Mouse (Mus musculus) layer of hippocampus, adult 2 months (tissue): ENCODE measurements around the gene Bri3bp. TPM values are rescaled to one million over a fixed set of nuclear protein-coding genes. Genes with fewer than 3 reads are reported as not detected.
A peak's percentile ranks its signal among the peaks of the same experiment; 100 is the strongest.
"Not testable (repeated sequence)": the region's sequence is repeated elsewhere in the genome, so short reads cannot be mapped to it uniquely, and the experiment has no call there.

Experiments used
- DNase-seq, 2 experiments: peaks; one replicate each; pipeline ENCODE4 v3.0.0; 2022; ENCODE audit warnings: low spot score in 2 of 2
- H3K27ac ChIP-seq: fragments of 200-600 bp; 2 replicates; pipeline ENCODE4 v1.8.1; 2022
- H3K4me3 ChIP-seq: fragments of 200-600 bp; 2 replicates; pipeline ENCODE4 v1.8.1; 2022; ENCODE audit warnings: mild to moderate bottlenecking
- CTCF ChIP-seq: fragments of 200-600 bp; conservative IDR thresholded peaks from 2 replicates; pipeline ENCODE4 v1.8.1; 2022; ENCODE audit warnings: antibody characterized with exemption, mild to moderate bottlenecking, moderate library complexity
- total RNA-seq, 2 experiments: library from RNA; stranded (reverse); gene quantifications; 2 replicates each; pipeline ENCODE4 v1.2.3; 2021

Bri3bp gene
- total RNA-seq, 2 experiments from 2014 or later, result 93.2 to 107 TPM

DNA sequence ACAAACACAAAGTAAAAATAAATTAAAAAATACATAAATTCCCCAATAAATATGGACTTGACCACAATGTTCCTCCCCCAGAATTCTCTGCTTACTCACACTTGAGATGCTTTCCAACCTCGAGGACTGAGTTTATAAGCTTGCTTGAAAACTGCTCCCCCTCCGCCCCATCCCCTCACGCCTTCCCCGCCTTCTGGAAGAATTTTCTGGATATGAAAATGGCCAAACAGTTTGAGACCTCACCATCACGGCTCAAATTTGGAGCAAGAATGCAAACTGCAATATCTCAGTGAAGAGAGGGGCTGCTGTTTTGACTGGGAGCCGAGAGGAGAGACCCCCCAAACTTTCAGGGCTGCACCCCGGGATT lies 36.8 kb upstream of the Bri3bp start:
- H3K27ac ChIP-seq, result peak overlapping the region; percentile 94
- H3K4me3 ChIP-seq, result peak overlapping the region; percentile 86
- no peak for DNase-seq
- TF ChIP-seq CTCF, result no peak

DNA sequence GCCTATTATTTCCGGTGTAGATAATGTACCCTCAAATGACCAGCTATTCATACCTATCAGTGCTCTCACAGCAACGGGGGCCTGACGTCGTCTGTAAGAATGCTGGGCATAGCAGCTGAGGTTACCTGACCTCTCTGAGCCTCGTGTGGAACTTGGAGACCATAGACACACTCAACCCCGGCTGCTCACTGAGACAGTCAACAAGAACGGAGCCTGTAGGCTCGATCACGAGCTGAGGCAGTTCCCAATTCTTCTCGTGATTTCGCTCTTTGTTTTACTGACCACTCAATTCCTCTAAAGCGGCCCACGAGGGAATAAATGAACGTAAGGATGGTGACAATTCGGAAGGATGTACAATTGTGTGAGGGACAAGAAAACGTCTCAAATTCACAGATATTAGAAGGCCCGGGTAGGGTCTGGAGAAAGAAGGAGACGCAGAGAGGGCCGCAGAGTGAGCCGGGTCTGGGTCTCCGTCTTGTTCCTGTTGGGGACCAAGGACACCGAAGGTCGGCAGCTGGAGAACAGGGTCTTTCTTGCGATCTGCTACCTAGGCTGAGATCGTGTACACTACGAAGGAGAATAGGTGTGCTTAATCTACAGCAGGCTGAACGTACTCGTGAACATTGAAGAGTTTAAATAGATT lies 36.3 kb upstream of the Bri3bp start:
- TF ChIP-seq CTCF, result no peak

DNA sequence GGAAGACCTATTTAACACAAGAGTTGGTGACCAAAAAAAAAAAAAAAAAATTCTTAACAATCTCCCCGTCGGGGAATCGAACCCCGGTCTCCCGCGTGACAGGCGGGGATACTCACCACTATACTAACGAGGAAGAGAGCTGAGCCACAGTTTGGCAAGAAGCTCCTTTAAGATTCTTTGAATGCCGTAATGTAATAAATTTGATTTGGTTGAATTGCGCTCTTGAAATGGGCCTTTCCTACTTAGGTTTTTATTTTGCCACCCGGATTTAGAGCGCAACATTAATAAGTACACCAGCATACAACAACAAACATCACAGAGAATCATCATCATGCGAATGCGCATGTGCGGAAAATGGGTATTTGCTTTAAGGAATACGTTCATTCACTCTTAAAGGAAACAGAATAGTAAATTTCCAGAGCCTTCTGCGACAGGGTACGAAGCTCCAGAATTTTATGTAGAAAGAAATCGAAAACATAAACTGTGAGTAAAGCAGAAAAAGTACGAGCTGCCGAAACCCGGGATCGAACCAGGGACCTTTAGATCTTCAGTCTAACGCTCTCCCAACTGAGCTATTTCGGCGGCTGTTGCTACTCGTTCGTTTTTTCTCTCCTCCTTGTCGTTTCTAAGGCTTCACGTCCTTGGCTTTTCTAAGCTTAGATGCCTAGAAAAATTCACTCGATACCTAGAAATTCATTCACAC lies 35.7 kb upstream of the Bri3bp start:
- Histone ChIP-seq H3K4me3 (peak overlapping the region; percentile 86), H3K27ac (peak overlapping the region; percentile 94)
- TF ChIP-seq CTCF, result no peak
- peak; percentile 85 to 90 for DNase-seq

More for the DNA sequence above, 36.3 kb upstream of the Bri3bp start:
- DNase-seq, result peak; percentile 40 to 59
- peak overlapping the region; percentile 86 for H3K4me3 ChIP-seq
- peak overlapping the region; percentile 94 for H3K27ac ChIP-seq

DNA sequence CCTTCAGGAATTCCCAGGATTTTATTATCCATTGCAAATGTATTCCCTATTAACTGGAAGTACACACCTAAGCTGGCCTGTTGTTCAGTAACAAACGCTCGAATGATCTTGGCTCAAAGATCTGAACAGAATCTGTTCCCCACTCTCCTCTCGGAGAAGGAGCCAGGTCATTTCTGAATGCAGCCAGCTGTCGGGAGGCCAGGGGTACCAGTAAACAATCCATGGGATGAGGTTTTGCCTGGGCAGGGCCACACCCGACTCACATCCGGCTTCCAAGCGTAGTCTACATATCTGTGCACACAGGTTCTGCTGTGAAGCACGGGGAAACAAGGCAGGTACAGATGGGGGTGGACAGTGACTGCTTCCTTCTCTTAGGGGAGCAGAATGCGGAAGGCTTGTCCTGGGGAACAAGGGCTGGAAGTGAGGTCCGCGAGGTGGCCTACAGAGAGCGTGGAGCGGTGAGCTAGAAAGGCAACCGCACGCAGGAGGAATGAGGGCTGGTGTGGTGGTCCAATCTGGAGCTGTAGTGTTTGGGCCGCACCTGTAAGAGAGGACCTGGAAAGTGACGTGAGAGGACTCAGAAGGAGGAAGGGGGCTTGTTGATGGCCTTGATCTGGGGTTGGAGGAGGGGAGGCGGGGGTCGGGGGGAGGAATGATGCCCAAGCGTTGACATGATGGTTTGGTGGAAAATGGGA lies 34.9 kb upstream of the Bri3bp start:
- peak overlapping the region; percentile 86 for H3K4me3 ChIP-seq
- peak overlapping the region; percentile 94 for H3K27ac ChIP-seq
- DNase-seq, result peak in 1 of 2 experiments; percentile 51
- no peak for TF ChIP-seq CTCF

DNA sequence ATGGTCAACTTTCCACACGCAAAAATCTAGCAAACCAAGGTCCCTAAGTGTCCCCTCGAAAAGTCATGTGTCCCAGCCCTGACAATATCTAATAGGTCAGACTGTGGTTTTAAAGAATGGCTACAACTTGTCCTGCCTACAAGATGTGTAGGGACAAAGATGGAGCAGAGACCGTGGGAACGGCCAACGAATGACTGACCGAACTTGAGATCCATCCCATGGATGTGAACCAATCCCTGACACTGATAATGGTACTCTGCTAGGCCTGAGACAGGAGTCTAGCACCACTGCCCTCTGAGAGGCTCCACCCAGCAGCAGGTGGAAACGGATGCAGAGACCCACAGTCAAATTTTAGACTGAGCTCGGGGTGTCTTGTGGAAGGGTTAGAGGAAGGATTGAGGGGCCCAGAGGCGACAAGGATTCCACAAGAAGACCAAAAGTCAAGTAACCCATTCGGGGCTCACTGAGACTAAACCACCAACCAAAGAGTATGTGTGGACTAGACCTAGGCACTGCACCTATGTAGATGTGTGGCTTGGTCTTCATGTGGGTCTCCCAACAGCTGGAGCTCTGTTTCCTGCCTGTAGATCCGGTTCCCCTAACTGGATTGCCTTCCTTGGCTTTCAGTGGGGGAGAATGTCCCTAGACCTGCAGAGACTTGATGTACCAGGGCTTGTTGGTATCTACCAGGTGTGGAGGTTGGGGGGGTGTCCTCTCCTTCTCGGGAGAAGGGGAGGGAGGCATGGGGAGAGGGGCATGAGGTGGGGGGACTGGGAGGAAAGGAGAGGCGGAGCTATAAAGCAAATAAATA lies 34.1 kb upstream of the Bri3bp start:
- peak overlapping the region; percentile 94 for H3K27ac ChIP-seq
- no peak for TF ChIP-seq CTCF

DNA sequence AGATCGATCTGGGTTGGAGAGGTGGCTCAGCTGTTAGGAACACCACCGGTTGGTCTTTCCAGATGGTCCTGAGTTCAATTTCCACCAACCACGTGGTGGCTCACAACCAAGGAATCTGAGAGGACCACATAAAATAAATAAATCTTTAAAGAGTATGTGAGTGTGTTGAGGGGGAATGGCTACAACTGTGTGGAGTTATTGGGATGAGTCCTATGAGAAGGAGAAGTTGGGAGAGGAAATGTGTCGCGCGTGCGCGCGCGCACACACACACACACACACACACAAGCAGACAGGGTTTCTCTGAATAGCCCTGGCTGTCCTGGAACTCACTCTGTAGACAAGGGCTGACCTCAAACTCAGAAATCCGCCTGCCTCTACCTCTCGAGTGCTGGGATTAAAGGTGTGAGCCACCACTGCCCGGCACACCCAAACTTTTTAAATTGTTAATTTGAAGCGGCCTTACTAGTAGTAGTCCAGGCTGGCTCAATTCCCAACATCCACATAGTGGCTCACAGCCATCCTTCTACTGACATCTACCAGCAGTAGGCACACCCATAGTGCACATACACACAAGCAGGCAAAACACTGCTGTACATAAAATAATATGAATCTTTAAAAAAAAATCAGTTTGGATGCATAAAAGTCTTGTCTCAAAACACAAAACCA lies 33.3 kb upstream of the Bri3bp start:
- H3K4me3 ChIP-seq, result no peak overlapping the region
- no peak overlapping the region for H3K27ac ChIP-seq
- TF ChIP-seq CTCF, result no peak
- no peak for DNase-seq

More for the DNA sequence above, 34.1 kb upstream of the Bri3bp start:
- no peak for DNase-seq
- peak overlapping the region; percentile 86 for H3K4me3 ChIP-seq

DNA sequence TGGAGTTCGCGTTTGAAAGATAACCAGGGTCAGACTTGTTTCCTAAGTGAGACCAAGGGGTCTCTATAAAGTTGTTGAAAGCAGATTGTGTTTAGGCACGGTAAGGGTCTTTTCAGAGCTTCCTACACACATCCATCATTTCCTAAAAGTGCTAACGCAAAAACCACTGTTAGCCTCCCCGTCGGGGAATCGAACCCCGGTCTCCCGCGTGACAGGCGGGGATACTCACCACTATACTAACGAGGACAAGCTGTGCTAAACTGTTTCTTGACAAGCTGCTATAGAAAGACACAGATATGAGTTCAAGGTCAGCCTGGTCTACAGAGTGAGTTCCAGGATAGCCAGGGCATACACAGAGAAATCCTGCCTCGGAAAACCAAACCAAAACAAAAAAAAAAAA lies 32.5 kb upstream of the Bri3bp start:
- peak; percentile 87 to 93 for DNase-seq
- H3K4me3 ChIP-seq, result peak overlapping the region; percentile 58
- TF ChIP-seq CTCF, result no peak
- peak overlapping the region; percentile 89 for H3K27ac ChIP-seq

DNA sequence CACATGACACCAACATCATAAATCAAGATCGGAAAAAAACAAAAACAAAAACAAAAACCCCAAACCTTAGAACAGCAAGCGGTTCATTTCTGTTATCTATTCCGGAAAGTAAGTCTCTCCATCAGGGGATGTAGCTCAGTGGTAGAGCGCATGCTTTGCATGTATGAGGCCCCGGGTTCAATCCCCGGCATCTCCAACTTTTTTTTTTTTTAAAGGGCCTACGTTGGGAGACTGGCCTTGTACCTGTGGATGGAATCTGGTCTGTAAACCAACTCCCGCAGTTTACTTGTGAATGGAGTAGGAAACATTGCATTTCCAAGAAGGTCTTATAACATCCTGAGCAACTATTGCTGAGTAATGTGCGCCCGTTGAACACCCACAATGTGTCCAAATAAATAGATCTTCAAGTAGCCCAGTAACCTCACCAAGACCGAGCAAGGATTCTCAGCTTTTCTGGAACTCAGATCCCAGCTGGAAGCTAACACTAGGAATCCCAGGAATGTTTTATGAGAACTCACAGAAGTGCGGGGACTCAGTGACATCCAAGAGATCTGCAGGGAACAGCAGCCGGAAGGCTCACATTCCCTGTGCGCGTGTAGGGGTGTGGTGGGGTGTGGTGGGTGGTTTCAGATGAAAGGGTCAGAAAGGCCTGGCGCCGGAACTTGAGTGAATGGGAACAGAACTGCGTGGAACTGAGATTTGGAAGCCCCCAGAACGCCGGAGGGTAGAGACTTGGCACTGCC lies 31.8 kb upstream of the Bri3bp start:
- Histone ChIP-seq H3K4me3 (peak overlapping the region; percentile 58), H3K27ac (peak overlapping the region; percentile 89)
- no peak for TF ChIP-seq CTCF
- DNase-seq, result peak in 1 of 2 experiments; percentile 55

DNA sequence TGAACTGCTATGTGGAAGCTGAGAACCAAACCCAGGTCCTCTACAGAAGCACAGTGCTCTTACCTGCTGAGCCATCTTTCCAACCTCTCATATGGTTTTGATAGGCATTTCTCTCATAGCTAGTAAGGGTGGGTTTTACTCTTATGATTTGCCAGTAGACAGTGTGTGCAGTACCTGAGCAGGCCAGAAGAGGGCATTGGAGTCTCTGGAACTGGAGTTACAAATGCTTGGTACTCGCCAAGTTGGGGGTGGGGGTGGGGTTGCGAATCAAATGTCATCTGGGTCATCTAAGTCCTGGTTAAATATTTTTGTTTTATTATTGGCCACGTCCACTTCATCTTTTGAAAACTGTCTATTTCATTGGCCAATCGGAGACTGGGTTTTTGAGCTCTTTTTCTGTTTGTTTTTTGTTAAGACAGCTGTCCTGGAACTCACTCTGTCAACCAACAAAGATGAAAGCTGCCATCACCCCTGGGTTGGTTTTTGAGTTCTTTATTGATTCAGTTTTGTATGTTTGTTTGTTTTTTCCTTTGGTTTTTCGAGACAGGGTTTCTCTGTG lies 29.3 kb upstream of the Bri3bp start:
- Histone ChIP-seq H3K4me3 (no peak overlapping the region), H3K27ac (no peak overlapping the region)
- peak; percentile 78 for TF ChIP-seq CTCF
- DNase-seq, result peak in 1 of 2 experiments; percentile 82

DNA sequence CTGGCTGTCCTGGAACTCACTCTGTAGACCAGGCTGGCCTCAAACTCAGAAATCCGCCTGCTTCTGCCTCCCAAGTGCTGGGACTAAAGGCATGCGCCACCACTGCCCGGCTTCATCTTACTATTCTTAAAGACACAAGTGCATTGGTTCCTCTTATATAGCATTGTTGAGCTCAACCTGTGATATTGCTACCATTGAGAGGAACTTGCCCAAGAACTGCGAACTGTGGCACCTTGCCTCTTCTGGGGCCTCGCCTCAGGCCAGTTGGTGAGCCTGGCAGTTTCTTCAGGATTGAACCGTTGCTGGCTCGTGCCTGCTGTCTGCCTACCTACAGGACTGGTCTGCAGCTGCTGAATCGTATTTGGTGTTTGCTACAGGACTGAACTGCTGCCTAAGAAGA lies 28.8 kb upstream of the Bri3bp start:
- not testable (repeated sequence) for H3K4me3 ChIP-seq, DNase-seq, H3K27ac ChIP-seq

DNA sequence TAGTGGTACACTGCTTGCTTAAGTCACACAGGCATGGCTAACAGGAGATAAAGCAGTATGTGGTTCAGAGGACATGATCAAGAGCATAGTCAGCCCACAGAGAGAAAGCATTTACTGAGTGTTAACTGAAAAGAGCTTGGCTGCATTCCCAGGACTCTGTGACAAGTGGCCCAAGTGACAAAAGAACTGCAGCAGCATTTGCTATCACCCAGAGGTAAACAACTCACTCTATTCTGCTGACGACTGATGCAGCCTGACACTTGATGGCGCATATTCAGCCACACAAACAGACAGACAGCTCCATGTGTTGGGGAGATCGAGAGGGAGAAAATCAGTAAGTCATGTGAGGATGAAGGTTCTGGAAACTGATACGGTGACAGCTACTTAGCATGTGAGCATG lies 27.6 kb upstream of the Bri3bp start:
- TF ChIP-seq CTCF, result no peak
- H3K4me3 ChIP-seq, result no peak overlapping the region
- no peak for DNase-seq
- H3K27ac ChIP-seq, result peak overlapping the region; percentile 51
